Mouse (Mus musculus): Measurements from ENCODE around the gene Slain1.

- TF ChIP-seq POLR2A (IDR thresholded peaks at IDR 0.05; ENCODE audit: control insufficient read depth, extremely low read depth, insufficient read depth, low read length, poor library complexity), result no peak
- TF ChIP-seq CTCF (IDR thresholded peaks at IDR 0.05; ENCODE audit: borderline replicate concordance, control insufficient read depth, extremely low read depth, insufficient read depth, low read length, poor library complexity), result no peak
Measured at GRCm38 (mm10) chr14:103694295-103694694, 44.3 kb downstream of the Slain1 start.

Measured in thymus, adult 2 months (tissue).